Comparison of ENCODE assay signal across 9 mouse cellular contexts in genomic region chr19:40637091-40637490, GRCm38 (mm10). TPM values are rescaled to one million over a fixed set of nuclear protein-coding genes. Genes with fewer than 3 reads are reported as not detected.
DNase-seq lines count a peak whose midpoint lies in the region; TF ChIP-seq lines count a peak whose summit lies in the region.
"Had no signal": no experiment of that assay in that cellular context is flagged by ENCODE, and none has a peak within 500 bp of the region (broad histone marks: within the 10 kb centered on the region; RNA-seq: fewer than 3 reads in every experiment).

No protein-coding gene starts in this region.

- no peak overlapping the region for H3K4me3 ChIP-seq in gastrocnemius, adult 2 months
- H3K4me3 ChIP-seq in macrophage (ENCODE audit: inconsistent target): no peak overlapping the region
- no peak overlapping the region for H3K4me3 ChIP-seq in hindbrain, embryonic 10.5 days

- peak; percentile 48 for DNase-seq in gastrocnemius, adult 2 months
- no peak for DNase-seq in gastrocnemius, postnatal 4 days (ENCODE audit: low spot score in 2 of 2)
- peak; percentile 71 for DNase-seq in heart, adult 8-10 months (ENCODE audit: low spot score)
- peak; percentile 67 for DNase-seq in kidney, postnatal 10 days
- DNase-seq in hindbrain, embryonic 10.5 days (ENCODE audit: low spot score): no peak
- DNase-seq in spleen, postnatal 36 days (ENCODE audit: low spot score in 2 of 2): no peak
- DNase-seq in embryo, embryonic 10 days (ENCODE audit: low spot score): no peak

- no peaks in the 10 kb centered on the region for H3K27me3 ChIP-seq in hindbrain, embryonic 10.5 days (ENCODE audit: insufficient read depth, poor library complexity, severe bottlenecking)

- H3K36me3 ChIP-seq in macrophage (ENCODE audit: inconsistent target): no peaks in the 10 kb centered on the region
- no peaks in the 10 kb centered on the region for H3K36me3 ChIP-seq in hindbrain, embryonic 10.5 days

- 69% methylated on average over 3 of the region's 4 CpGs for WGBS in macrophage (ENCODE audit: missing documents)
- WGBS in hindbrain, embryonic 10.5 days: 61% methylated on average over 4 of the region's 4 CpGs

- no peaks in the 10 kb centered on the region for H3K79me2 ChIP-seq in macrophage (ENCODE audit: inconsistent target)

- intact Hi-C loops in gastrocnemius, adult 2 months (cut with DNase I): no loop called here

- no peak for TF ChIP-seq CTCF in gastrocnemius, adult 2 months (IDR thresholded peaks at IDR 0.05)

- peak overlapping the region; percentile 84 for H3K27ac ChIP-seq in gastrocnemius, adult 2 months
- H3K27ac ChIP-seq in macrophage: peak overlapping the region; percentile 98
- H3K27ac ChIP-seq in hindbrain, embryonic 10.5 days: no peak overlapping the region

- 0 out of 2 replicates have a peak, but pooled peaks cover 3% of the 10 kb centered on the region for H3K9me3 ChIP-seq in hindbrain, embryonic 10.5 days

- no peaks in the 10 kb centered on the region for H3K4me1 ChIP-seq in hindbrain, embryonic 10.5 days (replicated peaks)

RNA-seq across cellular contexts. Expression of gene Entpd1, which starts 24.9 kb away (rescaled TPM):
- 10 to 100 TPM; 10.0 to 12.9 TPM for total RNA-seq in gastrocnemius, adult 2 months (2021)
- total RNA-seq in gastrocnemius, postnatal 4 days (2021): 10 to 100 TPM; 29.3 to 31.0 TPM
- 10 to 100 TPM; 17.5 to 21.0 (median 19.8) TPM for total RNA-seq in heart, adult 8-10 months (2022)
- total RNA-seq in macrophage (2018; cell fraction: chromatin; rRNA removed): 100 to 1,000 TPM in 23 of 26 experiments, 10 to 100 TPM in 3; 33.7 to 454 (median 135) TPM
- total RNA-seq in macrophage (2018; cell fraction: cytosol; rRNA removed): 100 to 1,000 TPM in 18 of 26 experiments, 10 to 100 TPM in 8; 86.1 to 339 (median 189) TPM
- total RNA-seq in macrophage (2018; cell fraction: nucleus; rRNA removed): 100 to 1,000 TPM in 24 of 26 experiments, 10 to 100 TPM in 2; 83.5 to 570 (median 192) TPM
- polyA plus RNA-seq in macrophage (2018): 164 to 283 TPM (median 241 TPM) in 3 replicates
- polyA plus RNA-seq in hindbrain, embryonic 10.5 days (2016; fragmentation: Nextera tagmentation; extraction: Ambion mirVana): 4.5 and 5.0 TPM in 2 replicates
- polyA plus RNA-seq: C2C12 had no signal

RNA-seq across cellular contexts. Expression of gene Tctn3, which starts 25.1 kb away (rescaled TPM):
- 1 to 10 TPM; 2.6 to 2.8 TPM for total RNA-seq in gastrocnemius, adult 2 months (2021)
- 1 to 10 TPM; 5.5 to 7.6 TPM for total RNA-seq in gastrocnemius, postnatal 4 days (2021)
- total RNA-seq in heart, adult 8-10 months (2022): 1 to 10 TPM; 4.6 to 7.9 (median 6.8) TPM
- total RNA-seq in macrophage (2018; cell fraction: chromatin; rRNA removed): 10 to 100 TPM; 10.5 to 46.6 (median 22.1) TPM
- 10 to 100 TPM in 6 of 26 experiments, 1 to 10 TPM in 20; 4.0 to 12.7 (median 7.7) TPM for total RNA-seq in macrophage (2018; cell fraction: cytosol; rRNA removed)
- 10 to 100 TPM in 23 of 26 experiments, 1 to 10 TPM in 3; 9.6 to 43.3 (median 20.3) TPM for total RNA-seq in macrophage (2018; cell fraction: nucleus; rRNA removed)
- 7.0 to 10.4 TPM (median 7.7 TPM) in 3 replicates for polyA plus RNA-seq in macrophage (2018)
- 12.2 and 13.7 TPM in 2 replicates for polyA plus RNA-seq in hindbrain, embryonic 10.5 days (2016; fragmentation: Nextera tagmentation; extraction: Ambion mirVana)

RNA-seq across cellular contexts. Expression of gene Aldh18a1, which starts 48.8 kb away (rescaled TPM):
- 1 to 10 TPM; 3.5 to 5.0 TPM for total RNA-seq in gastrocnemius, adult 2 months (2021)
- total RNA-seq in gastrocnemius, postnatal 4 days (2021): 10 to 100 TPM; 29.3 to 30.2 TPM
- total RNA-seq in heart, adult 8-10 months (2022): 1 to 10 TPM; 4.5 to 7.5 (median 5.8) TPM
- 10 to 100 TPM in 7 of 26 experiments, 1 to 10 TPM in 19; 1.1 to 25.6 (median 7.6) TPM for total RNA-seq in macrophage (2018; cell fraction: chromatin; rRNA removed)
- total RNA-seq in macrophage (2018; cell fraction: cytosol; rRNA removed): 10 to 100 TPM in 11 of 26 experiments, 1 to 10 TPM in 15; 2.3 to 14.8 (median 7.1) TPM
- 10 to 100 TPM in 9 of 26 experiments, 1 to 10 TPM in 17; 1.0 to 18.6 (median 7.0) TPM for total RNA-seq in macrophage (2018; cell fraction: nucleus; rRNA removed)
- polyA plus RNA-seq in macrophage (2018): 2.2 to 7.3 TPM (median 2.4 TPM) in 3 replicates
- polyA plus RNA-seq in hindbrain, embryonic 10.5 days (2016; fragmentation: Nextera tagmentation; extraction: Ambion mirVana): 94.3 and 96.1 TPM in 2 replicates

Comparison
In these comparisons a context has a peak if more than half of its experiments do, and no peak if none do; other contexts are left out.
1. DNase-seq: peak in gastrocnemius, adult 2 months (single experiment), heart, adult 8-10 months (single experiment) and kidney, postnatal 10 days (single experiment); none in gastrocnemius, postnatal 4 days (0 of 2), hindbrain, embryonic 10.5 days (single experiment), spleen, postnatal 36 days (0 of 2) and embryo, embryonic 10 days (single experiment).